Mouse (Mus musculus) T-cell, adult 2 months (primary cell): Measurements from ENCODE around the gene Gnai1.
"Not testable (repeated sequence)": the region's sequence is repeated elsewhere in the genome, so short reads cannot be mapped to it uniquely, and the experiment has no call there.

Source experiments
- DNase-seq: peaks from one replicate; pipeline ENCODE4 v3.0.0; 2022; ENCODE audit warnings: low spot score

Gene Gnai1

GRCm38 (mm10) chr5:18360281-18360819, at the start of gene Gnai1:
Gene Gnai1, minus strand, starts transcription at chr5:18360355.
- DNase-seq: no peak

GRCm38 (mm10) chr5:18367864-18368263, 7.7 kb upstream of the Gnai1 start:
- DNase-seq: no peak

- DNase-seq: no peak
Measured at GRCm38 (mm10) chr5:18365460-18365859, 5.3 kb upstream of the Gnai1 start.

GRCm38 (mm10) chr5:18360956-18361355, 801 bp upstream of the Gnai1 start:
- no peak for DNase-seq

GRCm38 (mm10) chr5:18359376-18360280, 527 bp downstream of the Gnai1 start:
- DNase-seq: no peak

GRCm38 (mm10) chr5:18358778-18359177, 1.4 kb downstream of the Gnai1 start:
- DNase-seq: no peak

GRCm38 (mm10) chr5:18358191-18358590, 2.0 kb downstream of the Gnai1 start:
- no peak for DNase-seq

GRCm38 (mm10) chr5:18347297-18347696, 12.9 kb downstream of the Gnai1 start:
- DNase-seq: no peak

GRCm38 (mm10) chr5:18343455-18344142, 16.6 kb downstream of the Gnai1 start:
- no peak for DNase-seq

- DNase-seq: no peak
Measured at GRCm38 (mm10) chr5:18342765-18343454, 17.2 kb downstream of the Gnai1 start.

- DNase-seq: not testable (repeated sequence)
Measured at GRCm38 (mm10) chr5:18341876-18342275, 18.3 kb downstream of the Gnai1 start.

- no peak for DNase-seq
Measured at GRCm38 (mm10) chr5:18332256-18332655, 27.9 kb downstream of the Gnai1 start.

GRCm38 (mm10) chr5:18330726-18331125, 29.4 kb downstream of the Gnai1 start:
- no peak for DNase-seq

- no peak for DNase-seq
Measured at GRCm38 (mm10) chr5:18326159-18326558, 34.0 kb downstream of the Gnai1 start.

- DNase-seq: no peak
Measured at GRCm38 (mm10) chr5:18323534-18323933, 36.6 kb downstream of the Gnai1 start.

- no peak for DNase-seq
Measured at GRCm38 (mm10) chr5:18321661-18322060, 38.5 kb downstream of the Gnai1 start.

GRCm38 (mm10) chr5:18318846-18319245, 41.3 kb downstream of the Gnai1 start:
- no peak for DNase-seq

- DNase-seq: no peak
Measured at GRCm38 (mm10) chr5:18307229-18307804, 52.8 kb downstream of the Gnai1 start.

- no peak for DNase-seq
Measured at GRCm38 (mm10) chr5:18296584-18296983, 63.6 kb downstream of the Gnai1 start.

GRCm38 (mm10) chr5:18292744-18293143, 67.4 kb downstream of the Gnai1 start:
- DNase-seq: no peak

GRCm38 (mm10) chr5:18289530-18289929, 70.6 kb downstream of the Gnai1 start:
- DNase-seq: no peak

- DNase-seq: no peak
Measured at GRCm38 (mm10) chr5:18288694-18289093, 71.5 kb downstream of the Gnai1 start.
